Mouse (Mus musculus): Measurements from ENCODE around the gene Ccdc114. TPM values are rescaled to one million over a fixed set of nuclear protein-coding genes. Genes with fewer than 3 reads are reported as not detected.
"Not testable (repeated sequence)": the region's sequence is repeated elsewhere in the genome, so short reads cannot be mapped to it uniquely, and the experiment has no call there.

Gene Ccdc114
- total and polyA plus RNA-seq, 2 experiments from 2014 or later: 7.5 to 7.8 TPM

- peak; percentile 70 for ATAC-seq
- Histone ChIP-seq H3K27me3 (ENCODE audit: insufficient read depth, low read length) (no peaks in the 10 kb centered on the region), H3K36me3 (ENCODE audit: insufficient read depth, low read length) (no peaks in the 10 kb centered on the region), H3K27ac (no peak overlapping the region), H3K4me3 (ENCODE audit: low read length) (no peak overlapping the region), H3K4me2 (ENCODE audit: low read depth, low read length) (no peak overlapping the region), H3K9ac (replicated peaks; ENCODE audit: low read length) (no peak overlapping the region), H3K9me3 (ENCODE audit: low read length) (0 out of 2 replicates have a peak, but pooled peaks cover 3% of the 10 kb centered on the region), H3K4me1 (ENCODE audit: insufficient read depth, low read length) (no peaks in the 10 kb centered on the region)
- 26% methylated on average over 7 of the region's 7 CpGs for WGBS
- TF ChIP-seq CTCF (IDR thresholded peaks at IDR 0.05; ENCODE audit: low read depth): peak; percentile 87
- peak; percentile 82 for DNase-seq (ENCODE audit: low spot score)
Observed at GRCm38 (mm10) chr7:45935114-45935513, 11.2 kb downstream of the Ccdc114 start.

DNA sequence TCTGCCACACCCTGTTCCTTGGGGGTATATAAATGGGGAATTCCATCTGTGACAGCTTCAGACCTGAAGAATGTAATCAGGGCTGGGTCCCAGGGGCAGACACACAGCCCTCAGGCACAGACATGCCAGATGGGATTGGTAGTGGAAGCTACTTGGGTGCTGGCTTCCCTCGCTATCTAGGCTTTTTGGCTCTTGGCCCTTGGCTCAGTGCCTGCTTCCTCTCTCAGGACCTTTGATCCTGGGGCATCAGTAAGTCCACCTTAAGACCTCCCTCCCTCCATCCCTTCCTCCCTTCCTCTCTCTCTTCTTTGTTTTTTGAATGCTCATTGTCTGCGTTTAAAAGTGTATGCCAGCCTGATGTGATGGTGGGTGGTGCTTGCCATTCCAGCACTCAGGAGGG lies 16.0 kb downstream of the Ccdc114 start:
- TF ChIP-seq CTCF (IDR thresholded peaks at IDR 0.05; ENCODE audit: low read depth): no peak
- Histone ChIP-seq H3K36me3 (ENCODE audit: insufficient read depth, low read length) (no peaks in the 10 kb centered on the region), H3K4me3 (ENCODE audit: low read length) (no peak overlapping the region), H3K4me2 (ENCODE audit: low read depth, low read length) (no peak overlapping the region), H3K9ac (replicated peaks; ENCODE audit: low read length) (no peak overlapping the region), H3K9me3 (ENCODE audit: low read length) (no peaks in the 10 kb centered on the region), H3K4me1 (ENCODE audit: insufficient read depth, low read length) (no peaks in the 10 kb centered on the region), H3K27me3 (ENCODE audit: insufficient read depth, low read length) (no peaks in the 10 kb centered on the region), H3K27ac (no peak overlapping the region)
- DNase-seq (ENCODE audit: low spot score) (no peak), ATAC-seq (no peak)
- 34% methylated on average over 2 of the region's 2 CpGs for WGBS

DNA sequence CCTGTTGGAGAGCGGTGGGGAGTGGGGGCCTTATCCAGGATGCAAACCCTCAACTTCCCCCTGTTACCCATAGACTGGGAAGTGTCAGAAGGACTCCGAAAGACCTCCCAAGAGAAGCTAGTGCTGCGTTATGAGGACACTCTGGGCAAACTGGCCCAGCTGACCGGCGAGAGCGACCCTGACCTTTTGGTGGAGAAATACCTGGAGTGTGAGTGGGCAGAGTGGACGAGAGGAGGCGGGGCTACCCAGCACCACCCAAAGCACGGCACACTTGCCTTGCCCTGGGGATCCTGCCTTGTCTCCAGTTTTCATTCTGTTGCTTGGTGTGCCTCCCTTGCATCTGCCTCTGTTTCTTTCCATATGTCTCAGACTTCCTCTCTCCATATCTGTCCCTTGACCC lies 18.1 kb downstream of the Ccdc114 start:
- no peak overlapping the region for H3K9ac ChIP-seq (replicated peaks; ENCODE audit: low read length)
- H3K4me3 ChIP-seq (ENCODE audit: low read length): no peak overlapping the region
- H3K4me1 ChIP-seq (ENCODE audit: insufficient read depth, low read length): no peaks in the 10 kb centered on the region
- no peak overlapping the region for H3K27ac ChIP-seq
- H3K36me3 ChIP-seq (ENCODE audit: insufficient read depth, low read length): no peaks in the 10 kb centered on the region
- 89% methylated on average over 9 of the region's 9 CpGs for WGBS
- DNase-seq (ENCODE audit: low spot score) (no peak), ATAC-seq (no peak)
- H3K9me3 ChIP-seq (ENCODE audit: low read length): no peaks in the 10 kb centered on the region
- no peaks in the 10 kb centered on the region for H3K27me3 ChIP-seq (ENCODE audit: insufficient read depth, low read length)
- no peak overlapping the region for H3K4me2 ChIP-seq (ENCODE audit: low read depth, low read length)
- TF ChIP-seq CTCF (IDR thresholded peaks at IDR 0.05; ENCODE audit: low read depth): no peak

GRCm38 (mm10) chr7:45943280-45943679 lies 19.4 kb downstream of the Ccdc114 start:
- DNase-seq (ENCODE audit: low spot score); H3K4me2 ChIP-seq (ENCODE audit: low read depth, low read length); H3K4me3 ChIP-seq (ENCODE audit: low read length); H3K36me3 ChIP-seq (ENCODE audit: insufficient read depth, low read length); H3K27ac ChIP-seq; H3K9ac ChIP-seq (replicated peaks; ENCODE audit: low read length); ATAC-seq; H3K27me3 ChIP-seq (ENCODE audit: insufficient read depth, low read length); H3K4me1 ChIP-seq (ENCODE audit: insufficient read depth, low read length); H3K9me3 ChIP-seq (ENCODE audit: low read length): not testable (repeated sequence)
- WGBS: no CpG with 5 or more reads among the region's 1 CpGs
- peak; percentile 49 for TF ChIP-seq CTCF (IDR thresholded peaks at IDR 0.05; ENCODE audit: low read depth)

DNA sequence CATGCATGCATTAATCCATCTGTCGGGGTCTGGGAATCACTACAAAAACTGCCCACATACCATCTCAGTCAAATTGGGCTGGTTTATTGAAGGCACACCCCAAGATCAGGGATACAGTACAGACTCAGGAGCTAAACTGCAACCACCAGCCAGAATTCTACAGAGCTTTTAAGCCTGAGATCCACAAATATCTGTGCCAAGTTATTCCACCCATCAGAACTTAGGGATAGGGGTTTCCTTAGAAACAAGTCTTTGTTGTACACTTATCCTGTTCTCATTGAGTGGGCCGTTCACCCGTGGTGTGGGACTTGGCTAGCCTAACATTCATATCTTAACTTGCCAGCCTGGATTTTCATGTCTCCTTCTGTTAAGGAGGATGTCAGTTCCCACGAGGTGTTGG lies 25.2 kb downstream of the Ccdc114 start:
- Histone ChIP-seq H3K4me3 (ENCODE audit: low read length) (no peak overlapping the region), H3K27ac (no peak overlapping the region), H3K4me2 (ENCODE audit: low read depth, low read length) (no peak overlapping the region), H3K9ac (replicated peaks; ENCODE audit: low read length) (no peak overlapping the region), H3K4me1 (ENCODE audit: insufficient read depth, low read length) (no peaks in the 10 kb centered on the region), H3K36me3 (ENCODE audit: insufficient read depth, low read length) (no peaks in the 10 kb centered on the region), H3K27me3 (ENCODE audit: insufficient read depth, low read length) (no peaks in the 10 kb centered on the region), H3K9me3 (ENCODE audit: low read length) (no peaks in the 10 kb centered on the region)
- ATAC-seq (no peak), DNase-seq (ENCODE audit: low spot score) (no peak)
- 64% methylated on average over 4 of the region's 4 CpGs for WGBS
- no peak for TF ChIP-seq CTCF (IDR thresholded peaks at IDR 0.05; ENCODE audit: low read depth)

- WGBS: 74% methylated on average over 4 of the region's 4 CpGs
- no peak for DNase-seq (ENCODE audit: low spot score)
- no peak overlapping the region for H3K27ac ChIP-seq
- no peaks in the 10 kb centered on the region for H3K36me3 ChIP-seq (ENCODE audit: insufficient read depth, low read length)
- H3K9ac ChIP-seq (replicated peaks; ENCODE audit: low read length): no peak overlapping the region
- H3K9me3 ChIP-seq (ENCODE audit: low read length): no peaks in the 10 kb centered on the region
- H3K4me1 ChIP-seq (ENCODE audit: insufficient read depth, low read length): no peaks in the 10 kb centered on the region
- no peak overlapping the region for H3K4me2 ChIP-seq (ENCODE audit: low read depth, low read length)
- no peaks in the 10 kb centered on the region for H3K27me3 ChIP-seq (ENCODE audit: insufficient read depth, low read length)
- no peak overlapping the region for H3K4me3 ChIP-seq (ENCODE audit: low read length)
- TF ChIP-seq CTCF (IDR thresholded peaks at IDR 0.05; ENCODE audit: low read depth): no peak
- no peak for ATAC-seq
Observed at GRCm38 (mm10) chr7:45956611-45957010, 32.7 kb downstream of the Ccdc114 start.

GRCm38 (mm10) chr7:45971831-45972723 lies 48.2 kb downstream of the Ccdc114 start:
- no peak for TF ChIP-seq CTCF (IDR thresholded peaks at IDR 0.05; ENCODE audit: low read depth)
- Histone ChIP-seq H3K27ac (no peak overlapping the region), H3K9me3 (ENCODE audit: low read length) (no peaks in the 10 kb centered on the region), H3K4me3 (ENCODE audit: low read length) (no peak overlapping the region), H3K27me3 (ENCODE audit: insufficient read depth, low read length) (no peaks in the 10 kb centered on the region), H3K4me1 (ENCODE audit: insufficient read depth, low read length) (0 out of 2 replicates have a peak, but pooled peaks cover 3% of the 10 kb centered on the region), H3K4me2 (ENCODE audit: low read depth, low read length) (no peak overlapping the region), H3K9ac (replicated peaks; ENCODE audit: low read length) (no peak overlapping the region), H3K36me3 (ENCODE audit: insufficient read depth, low read length) (no peaks in the 10 kb centered on the region)
- ATAC-seq (no peak), DNase-seq (ENCODE audit: low spot score) (no peak)
- 83% methylated on average over 11 of the region's 11 CpGs for whole genome bisulfite sequencing

Measured in hindbrain, postnatal 0 days (tissue).